Mouse (Mus musculus) duodenum, adult 2 months (tissue): Measurements from ENCODE around the gene Klra6. TPM values are rescaled to one million over a fixed set of nuclear protein-coding genes. Genes with fewer than 3 reads are reported as not detected.

Experiments used
- polyA plus RNA-seq: library from polyadenylated mRNA; depleted of rRNA; stranded (reverse); fragments of >200 nt; gene quantifications from 2 replicates; pipeline ENCODE4 v1.2.3, GENCODE M21; 2012; ENCODE audit warnings: low replicate concordance; rRNA removed

Gene Klra6
- not detected in 2 replicates for polyA plus RNA-seq

DNA sequence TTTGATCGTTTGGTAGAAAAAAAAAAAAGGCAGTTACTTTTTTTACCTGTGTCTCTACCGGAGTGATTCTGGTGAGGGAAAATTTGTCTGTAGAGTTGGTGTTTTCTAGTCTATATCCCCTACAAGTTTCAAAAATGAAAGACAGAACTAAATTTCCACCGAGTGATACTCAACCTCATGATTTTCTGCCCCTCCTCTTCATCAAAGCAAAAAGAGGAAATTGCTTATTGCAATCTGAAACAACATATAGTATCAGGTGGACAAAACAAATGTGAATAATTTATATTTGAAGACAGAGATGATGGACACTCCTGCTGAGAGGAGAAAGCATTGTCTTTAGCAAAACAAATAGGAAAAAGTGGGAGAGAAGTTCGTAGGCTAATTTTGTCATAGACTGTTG, at the start of gene Klra6:
TSS of gene Klra6 (minus strand) at position 101 of the 400 bp plus-strand sequence.

DNA sequence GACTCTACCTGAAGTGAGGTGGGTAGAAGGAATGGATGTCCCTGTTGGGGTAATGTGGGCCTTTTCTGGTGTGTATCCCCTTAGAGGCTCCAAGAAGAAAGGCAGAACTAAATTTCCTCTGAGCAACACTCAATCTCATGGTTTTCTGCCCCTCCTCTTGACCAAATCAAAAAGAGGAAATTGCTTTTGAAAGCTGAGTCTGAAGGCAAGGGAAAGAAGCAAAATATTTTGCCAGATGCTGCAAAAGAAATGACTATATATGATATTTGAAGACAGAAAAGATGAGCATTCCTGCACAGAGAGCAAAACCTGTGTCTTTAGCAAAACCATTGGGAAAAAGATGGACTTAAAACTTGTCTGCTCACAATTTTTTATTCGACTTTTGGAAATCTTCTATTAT, 40.4 kb upstream of the Klra6 start, which contains the start of gene Klra4:
TSS of gene Klra4 (minus strand) at position 101 of the 400 bp plus-strand sequence.

Other genes with a start within 250 kb of the Klra6 start
- not detected in 2 replicates for gene Gm156, start 242.7 kb downstream of the Klra6 start, polyA plus RNA-seq
- not detected in 2 replicates for gene Gm17631, start 164.3 kb downstream of the Klra6 start, polyA plus RNA-seq
- gene Klra17, start 150.3 kb downstream of the Klra6 start, polyA plus RNA-seq, result 0.08 TPM in 1 of 2 replicates, not detected in the other
- gene Klra5, start 109.3 kb downstream of the Klra6 start, polyA plus RNA-seq, result not detected in 2 replicates
- not detected in 2 replicates for gene Klra4, start 40.3 kb upstream of the Klra6 start, polyA plus RNA-seq
- gene Klra8, start 102.9 kb upstream of the Klra6 start, polyA plus RNA-seq, result not detected in 2 replicates
- gene Klra9, start 166.2 kb upstream of the Klra6 start, polyA plus RNA-seq, result not detected in 2 replicates
- not detected in 2 replicates for gene Klra7, start 206.4 kb upstream of the Klra6 start, polyA plus RNA-seq